Mouse (Mus musculus) ovary, adult 18-20 months (tissue): Measurements from ENCODE around the gene Hoxa9.

Experiments
- DNase-seq: peaks from one replicate; pipeline ENCODE4 v3.0.0; 2022; ENCODE audit warnings: low spot score, mixed read lengths

Gene Hoxa9

GRCm38 (mm10) chr6:52244471-52245039 is 13.7 kb upstream of the Hoxa9 start:
- no peak for DNase-seq

- DNase-seq = no peak
Observed at GRCm38 (mm10) chr6:52243681-52244121, 12.8 kb upstream of the Hoxa9 start.

- no peak for DNase-seq
Observed at GRCm38 (mm10) chr6:52242801-52243332, 12.0 kb upstream of the Hoxa9 start.

GRCm38 (mm10) chr6:52241001-52241621 is 10.2 kb upstream of the Hoxa9 start:
- no peak for DNase-seq

- no peak for DNase-seq
Observed at GRCm38 (mm10) chr6:52240389-52241000, 9.6 kb upstream of the Hoxa9 start, which contains the start of gene Hoxa10. Hoxa10 (minus strand) TSS chr6:52240854.

- no peak for DNase-seq
Observed at GRCm38 (mm10) chr6:52239625-52240388, 8.9 kb upstream of the Hoxa9 start.

- DNase-seq = no peak
Observed at GRCm38 (mm10) chr6:52238976-52239375, 8.1 kb upstream of the Hoxa9 start.

- DNase-seq = no peak
Observed at GRCm38 (mm10) chr6:52238155-52238545, 7.3 kb upstream of the Hoxa9 start.

- DNase-seq = no peak
Observed at GRCm38 (mm10) chr6:52237346-52238154, 6.7 kb upstream of the Hoxa9 start.

- DNase-seq = no peak
Observed at GRCm38 (mm10) chr6:52236806-52237205, 5.9 kb upstream of the Hoxa9 start.

GRCm38 (mm10) chr6:52235866-52236265 is 5.0 kb upstream of the Hoxa9 start:
- no peak for DNase-seq

- DNase-seq = no peak
Observed at GRCm38 (mm10) chr6:52235267-52235666, 4.4 kb upstream of the Hoxa9 start.

GRCm38 (mm10) chr6:52234428-52235140 is 3.7 kb upstream of the Hoxa9 start:
- DNase-seq = no peak

GRCm38 (mm10) chr6:52233546-52234427 is 2.9 kb upstream of the Hoxa9 start:
- DNase-seq = no peak

- DNase-seq = no peak
Observed at GRCm38 (mm10) chr6:52232984-52233545, 2.2 kb upstream of the Hoxa9 start.

GRCm38 (mm10) chr6:52232568-52232965 is 1.7 kb upstream of the Hoxa9 start:
- DNase-seq = no peak

- DNase-seq = no peak
Observed at GRCm38 (mm10) chr6:52231885-52232567, 1.1 kb upstream of the Hoxa9 start.

- DNase-seq = no peak
Observed at GRCm38 (mm10) chr6:52229558-52230416, 1.1 kb downstream of the Hoxa9 start.
